Comparison of ENCODE assay signal across 8 mouse cellular contexts in the genomic region with DNA sequence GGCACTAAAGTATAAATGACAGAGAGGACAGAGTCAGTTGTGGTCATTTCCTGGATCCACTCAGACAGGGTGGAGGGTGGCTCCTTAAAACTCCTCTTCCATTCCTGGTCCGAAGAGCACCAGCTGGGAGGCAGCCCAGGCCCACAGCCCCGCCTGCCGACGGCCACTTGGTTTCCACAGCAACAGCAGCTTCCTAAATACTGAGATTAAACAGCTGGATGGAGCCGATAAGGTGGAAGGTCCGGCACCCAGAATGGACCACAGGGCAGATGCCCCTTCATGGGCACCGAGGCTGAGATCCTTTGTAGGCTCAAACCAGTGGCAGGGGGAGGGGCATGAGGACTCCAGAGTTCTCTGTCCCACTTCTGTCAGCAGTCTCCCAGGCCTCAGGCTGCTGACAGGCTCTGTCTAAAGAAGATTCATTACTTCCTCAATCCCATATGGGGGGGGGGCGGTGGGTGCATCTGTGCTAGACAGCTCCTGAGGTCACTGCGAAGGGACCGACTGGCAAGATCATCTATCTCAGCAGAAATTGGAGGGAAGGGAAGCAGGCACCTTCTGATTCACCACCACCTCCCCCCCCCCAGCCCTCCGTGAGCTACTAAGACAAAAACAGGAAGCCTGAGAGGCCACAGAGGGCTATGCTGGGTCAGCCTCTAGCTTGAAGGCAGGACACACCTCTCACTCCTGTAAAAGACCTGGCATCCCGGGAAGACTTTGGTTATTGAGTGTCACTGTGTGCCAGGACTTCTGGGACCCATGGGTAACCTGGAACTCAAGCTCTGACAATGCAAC. TPM values are rescaled to one million over a fixed set of nuclear protein-coding genes. Genes with fewer than 3 reads are reported as not detected.
DNase-seq lines count a peak whose midpoint lies in the region; ATAC-seq and TF ChIP-seq lines count a peak whose summit lies in the region.

No protein-coding gene starts in this region.

- no peak for ATAC-seq in forebrain, embryonic 12.5 days (ENCODE audit: low FRiP score)
- ATAC-seq in forebrain, embryonic 13.5 days, result no peak
- no peak for ATAC-seq in heart, embryonic 14.5 days (ENCODE audit: insufficient number of reproducible peaks, insufficient read depth, low FRiP score, low read depth)
- ATAC-seq in kidney, embryonic 14.5 days (ENCODE audit: low FRiP score, low TSS enrichment), result peak; percentile 82
- peak; percentile 81 for ATAC-seq in lung, postnatal 0 days

- TF ChIP-seq EP300 in lung, postnatal 0 days (IDR thresholded peaks at IDR 0.05), result no peak

- no peak overlapping the region for H3K4me2 ChIP-seq in forebrain, embryonic 12.5 days
- no peak overlapping the region for H3K4me2 ChIP-seq in forebrain, embryonic 13.5 days
- peak overlapping the region; percentile 35; the same call in 1 of the 2 replicates for H3K4me2 ChIP-seq in heart, embryonic 14.5 days (ENCODE audit: low read length)
- peak overlapping the region; percentile 36; the same call in 1 of the 2 replicates for H3K4me2 ChIP-seq in kidney, embryonic 14.5 days (replicated peaks; ENCODE audit: low read depth, low read length)
- no peak overlapping the region for H3K4me2 ChIP-seq in lung, postnatal 0 days (replicated peaks; ENCODE audit: low read depth, low read length)

- no peaks in the 10 kb centered on the region for H3K36me3 ChIP-seq in forebrain, embryonic 12.5 days (replicated peaks)
- H3K36me3 ChIP-seq in forebrain, embryonic 13.5 days (ENCODE audit: poor library complexity, severe bottlenecking), result no peaks in the 10 kb centered on the region
- no peaks in the 10 kb centered on the region for H3K36me3 ChIP-seq in heart, embryonic 14.5 days (ENCODE audit: control insufficient read depth, insufficient read depth, low read length)
- H3K36me3 ChIP-seq in kidney, embryonic 14.5 days (ENCODE audit: control insufficient read depth, insufficient read depth, low read length), result no peaks in the 10 kb centered on the region
- H3K36me3 ChIP-seq in lung, postnatal 0 days (ENCODE audit: insufficient read depth, low read length), result no peaks in the 10 kb centered on the region

- no peak overlapping the region for H3K4me3 ChIP-seq in forebrain, embryonic 12.5 days (replicated peaks)
- no peak overlapping the region for H3K4me3 ChIP-seq in forebrain, embryonic 13.5 days
- H3K4me3 ChIP-seq in heart, embryonic 14.5 days (ENCODE audit: control insufficient read depth in 1 of 2, insufficient read depth in 1 of 2, low read depth in 1 of 2, low read length in 2 of 2), result no peak overlapping the region
- no peak overlapping the region for H3K4me3 ChIP-seq in kidney, embryonic 14.5 days (ENCODE audit: low read length)
- no peak overlapping the region for H3K4me3 ChIP-seq in lung, postnatal 0 days (ENCODE audit: low read depth, low read length)

- H3K9ac ChIP-seq in forebrain, embryonic 12.5 days, result no peak overlapping the region
- H3K9ac ChIP-seq in forebrain, embryonic 13.5 days, result no peak overlapping the region
- H3K9ac ChIP-seq in heart, embryonic 14.5 days (ENCODE audit: low read length), result no peak overlapping the region; the same call in 1 of the 2 replicates
- 0 out of 2 replicates have a peak overlapping the region, but pooled peaks have one; percentile 9 for H3K9ac ChIP-seq in kidney, embryonic 14.5 days (ENCODE audit: low read depth, low read length)
- H3K9ac ChIP-seq in lung, postnatal 0 days (replicated peaks; ENCODE audit: low read depth), result no peak overlapping the region

- H3K4me1 ChIP-seq in forebrain, embryonic 12.5 days, result peaks cover 12% of the 10 kb centered on the region
- H3K4me1 ChIP-seq in forebrain, embryonic 13.5 days, result no peaks in the 10 kb centered on the region; the same call in 1 of the 2 replicates
- H3K4me1 ChIP-seq in heart, embryonic 14.5 days (ENCODE audit: control insufficient read depth in 2 of 2, insufficient read depth in 2 of 2, low read length in 2 of 2), result peaks cover 10 to 13% of the 10 kb centered on the region in 2 experiments; a peak in 3 of 4 replicates
- peaks cover 16% of the 10 kb centered on the region for H3K4me1 ChIP-seq in kidney, embryonic 14.5 days (ENCODE audit: control insufficient read depth, insufficient read depth, low read length)
- peaks cover 5% of the 10 kb centered on the region; the same call in 1 of the 2 replicates for H3K4me1 ChIP-seq in lung, postnatal 0 days (ENCODE audit: insufficient read depth, low read depth, low read length)

- peak; percentile 37; the same call in 1 of the 2 replicates for TF ChIP-seq CTCF in lung, postnatal 0 days (IDR thresholded peaks at IDR 0.05)

- no peaks in the 10 kb centered on the region for H3K9me3 ChIP-seq in forebrain, embryonic 12.5 days
- H3K9me3 ChIP-seq in forebrain, embryonic 13.5 days (replicated peaks), result no peaks in the 10 kb centered on the region
- no peaks in the 10 kb centered on the region for H3K9me3 ChIP-seq in heart, embryonic 14.5 days (ENCODE audit: control insufficient read depth, low read length)
- H3K9me3 ChIP-seq in kidney, embryonic 14.5 days (ENCODE audit: control insufficient read depth, low read length), result no peaks in the 10 kb centered on the region
- no peaks in the 10 kb centered on the region for H3K9me3 ChIP-seq in lung, postnatal 0 days (ENCODE audit: low read length)

- DNase-seq in adrenal gland, postnatal 25 days, result peak; percentile 18
- DNase-seq in lung, postnatal 0 days (ENCODE audit: low spot score), result peak; percentile 68
- peak; percentile 68 for DNase-seq in retina, embryonic 14.5 days (ENCODE audit: low spot score)
- no peak for DNase-seq in cerebellum, postnatal 14 days

- H3K27me3 ChIP-seq in forebrain, embryonic 12.5 days, result peaks cover 6% of the 10 kb centered on the region; the same call in 1 of the 2 replicates
- H3K27me3 ChIP-seq in forebrain, embryonic 13.5 days, result peaks cover 2% of the 10 kb centered on the region; the same call in 1 of the 2 replicates
- H3K27me3 ChIP-seq in heart, embryonic 14.5 days (ENCODE audit: control insufficient read depth, insufficient read depth, low read length), result peaks cover 4% of the 10 kb centered on the region; the same call in 1 of the 2 replicates
- H3K27me3 ChIP-seq in kidney, embryonic 14.5 days (ENCODE audit: control insufficient read depth, insufficient read depth, low read length), result no peaks in the 10 kb centered on the region
- no peaks in the 10 kb centered on the region for H3K27me3 ChIP-seq in lung, postnatal 0 days (replicated peaks; ENCODE audit: insufficient read depth, low read length)

- 0 out of 2 replicates have a peak overlapping the region, but pooled peaks have one; percentile 19 for H3K27ac ChIP-seq in forebrain, embryonic 12.5 days
- no peak overlapping the region for H3K27ac ChIP-seq in forebrain, embryonic 13.5 days
- H3K27ac ChIP-seq in heart, embryonic 14.5 days (replicated peaks in 1 of 2; ENCODE audit: control insufficient read depth in 1 of 2, insufficient read depth in 1 of 2, low read depth in 2 of 2, low read length in 2 of 2), result no peak overlapping the region
- H3K27ac ChIP-seq in kidney, embryonic 14.5 days (ENCODE audit: low read depth, low read length), result peak overlapping the region; percentile 11
- peak overlapping the region; percentile 69; the same call in 1 of the 2 replicates for H3K27ac ChIP-seq in lung, postnatal 0 days (ENCODE audit: low read length)

- 53% methylated on average over 12 of the region's 12 CpGs for WGBS in forebrain, embryonic 12.5 days
- 46% methylated on average over 12 of the region's 12 CpGs for WGBS in forebrain, embryonic 13.5 days
- 13% methylated on average over 12 of the region's 12 CpGs for WGBS in heart, embryonic 14.5 days
- WGBS in kidney, embryonic 14.5 days, result 2% methylated on average over 11 of the region's 12 CpGs
- WGBS in lung, postnatal 0 days, result 14% methylated on average over 12 of the region's 12 CpGs

RNA-seq across cellular contexts. Expression of a gene that starts 6.6 kb away (rescaled TPM):
- polyA plus RNA-seq in forebrain, embryonic 12.5 days (2016; fragmentation: Nextera tagmentation; extraction: Ambion mirVana), result 0.41 and 0.49 TPM in 2 replicates
- 0.31 and 0.54 TPM in 2 replicates for polyA plus RNA-seq in forebrain, embryonic 13.5 days (2015; fragmentation: Nextera tagmentation; extraction: Ambion mirVana)
- 4.5 and 5.1 TPM in 2 replicates for total RNA-seq in adrenal gland, postnatal 25 days (2021)
- polyA plus RNA-seq in heart, embryonic 14.5 days (2014; fragmentation: Nextera tagmentation; extraction: Ambion mirVana), result 0.49 and 1.2 TPM in 2 replicates
- polyA plus RNA-seq in kidney, embryonic 14.5 days (2014; fragmentation: Nextera tagmentation; extraction: Ambion mirVana), result 1.1 and 3.9 TPM in 2 replicates
- polyA plus RNA-seq in lung, postnatal 0 days (2015; fragmentation: Nextera tagmentation; extraction: Ambion mirVana), result 8.7 and 10.4 TPM in 2 replicates

RNA-seq across cellular contexts. Expression of a gene that starts 58.4 kb away (rescaled TPM):
- polyA plus RNA-seq in forebrain, embryonic 12.5 days (2016; fragmentation: Nextera tagmentation; extraction: Ambion mirVana), result 12.6 and 20.9 TPM in 2 replicates
- polyA plus RNA-seq in forebrain, embryonic 13.5 days (2015; fragmentation: Nextera tagmentation; extraction: Ambion mirVana), result 10.5 and 10.6 TPM in 2 replicates
- total RNA-seq in adrenal gland, postnatal 25 days (2021), result 154 and 158 TPM in 2 replicates
- polyA plus RNA-seq in heart, embryonic 14.5 days (2014; fragmentation: Nextera tagmentation; extraction: Ambion mirVana), result 46.1 and 59.2 TPM in 2 replicates
- 16.0 and 20.6 TPM in 2 replicates for polyA plus RNA-seq in kidney, embryonic 14.5 days (2014; fragmentation: Nextera tagmentation; extraction: Ambion mirVana)
- polyA plus RNA-seq in lung, postnatal 0 days (2015; fragmentation: Nextera tagmentation; extraction: Ambion mirVana), result 33.3 and 33.6 TPM in 2 replicates

Comparison
In these comparisons a context has a peak if more than half of its experiments do, and no peak if none do; other contexts are left out.
1. H3K27ac ChIP-seq: peak in forebrain, embryonic 12.5 days (single experiment), kidney, embryonic 14.5 days (single experiment) and lung, postnatal 0 days (single experiment); none in forebrain, embryonic 13.5 days (single experiment) and heart, embryonic 14.5 days (0 of 2).
2. ATAC-seq: peak in kidney, embryonic 14.5 days (single experiment) and lung, postnatal 0 days (single experiment); none in forebrain, embryonic 12.5 days (single experiment), forebrain, embryonic 13.5 days (single experiment) and heart, embryonic 14.5 days (single experiment).
3. H3K4me2 ChIP-seq: peak in heart, embryonic 14.5 days (single experiment) and kidney, embryonic 14.5 days (single experiment); none in forebrain, embryonic 12.5 days (single experiment), forebrain, embryonic 13.5 days (single experiment) and lung, postnatal 0 days (single experiment).
4. DNase-seq: peak in adrenal gland, postnatal 25 days (single experiment), lung, postnatal 0 days (single experiment) and retina, embryonic 14.5 days (single experiment); none in cerebellum, postnatal 14 days (0 of 2).